Mouse (Mus musculus) cerebellum, adult 2 months (tissue): ENCODE measurements around the gene Myt1l.

Source experiments
- CTCF ChIP-seq: fragments of 200-500 bp; IDR thresholded peaks from 2 replicates; pipeline ENCODE4 v1.5.1; 2011; ENCODE audit warnings: low read depth, mild to moderate bottlenecking, control low read depth, low read length, moderate library complexity, borderline replicate concordance; ENCODE audit not compliant: insufficient read depth
- POLR2A ChIP-seq: fragments of 200-500 bp; IDR thresholded peaks from 2 replicates; pipeline ENCODE4 v1.6.1; 2011; ENCODE audit warnings: low read length, control low read depth, borderline replicate concordance; ENCODE audit not compliant: insufficient read depth

DNA sequence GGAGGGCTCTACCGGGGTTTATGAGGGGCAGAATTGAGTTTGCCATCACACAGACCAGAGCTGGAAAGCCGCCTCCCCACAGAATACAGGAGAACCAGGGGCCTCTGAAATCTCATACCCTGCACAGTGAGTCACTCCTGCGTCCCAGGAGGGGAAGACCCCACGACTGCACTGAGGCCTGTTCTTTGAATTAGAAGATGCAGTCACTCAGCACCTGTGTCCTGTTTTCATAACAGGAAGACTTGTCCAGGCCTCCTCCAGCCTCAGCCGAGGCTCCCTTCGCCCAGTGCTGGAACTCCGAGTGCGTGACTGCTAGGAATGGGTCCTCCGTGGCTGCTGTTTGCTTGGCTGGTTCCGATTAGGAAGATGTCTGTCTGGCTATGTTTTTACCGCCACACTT, 425.8 kb downstream of the Myt1l start:
- TF ChIP-seq CTCF (no peak), POLR2A (no peak)
